Mouse (Mus musculus) large intestine, adult 2 months (tissue): Measurements from ENCODE around the gene Krt87. TPM values are rescaled to one million over a fixed set of nuclear protein-coding genes. Genes with fewer than 3 reads are reported as not detected.

ENCODE experiments used
- polyA plus RNA-seq: library from polyadenylated mRNA; depleted of rRNA; stranded (reverse); fragments of >200 nt; gene quantifications from 2 replicates; pipeline ENCODE4 v1.2.3, GENCODE M21; 2012; rRNA removed

Krt87 gene
- polyA plus RNA-seq, 1 experiment: 1.3 TPM

Other genes starting within 250 kb of the Krt87 start
- gene Grasp, start 214.6 kb downstream of the Krt87 start, polyA plus RNA-seq: 2.2 and 2.8 TPM in 2 replicates
- gene Nr4a1, start 184.5 kb downstream of the Krt87 start, polyA plus RNA-seq: 8.1 and 9.3 TPM in 2 replicates
- 36.1 and 37.9 TPM in 2 replicates for gene Atg101, start 154.5 kb downstream of the Krt87 start, polyA plus RNA-seq
- gene 6030408B16Rik, start 145.6 kb downstream of the Krt87 start, polyA plus RNA-seq: not detected in 2 replicates
- gene Krt80, start 68.6 kb downstream of the Krt87 start, polyA plus RNA-seq: 1.0 and 1.1 TPM in 2 replicates
- 33.0 and 44.4 TPM in 2 replicates for gene Krt7, start 27.8 kb downstream of the Krt87 start, polyA plus RNA-seq
- 0.09 and 0.12 TPM in 2 replicates for gene Krt88, start 8.9 kb upstream of the Krt87 start, polyA plus RNA-seq
- not detected in 2 replicates for gene Krt81, start 24.9 kb upstream of the Krt87 start, polyA plus RNA-seq
- gene Krt86, start 34.7 kb upstream of the Krt87 start, polyA plus RNA-seq: 0.09 TPM in 1 of 2 replicates, not detected in the other
- 0.07 and 0.25 TPM in 2 replicates for gene Krt83, start 52.7 kb upstream of the Krt87 start, polyA plus RNA-seq
- gene Gm49425, start 78.5 kb upstream of the Krt87 start, polyA plus RNA-seq: not detected in 2 replicates
- gene Krt84, start 94.0 kb upstream of the Krt87 start, polyA plus RNA-seq: 0.32 and 1.5 TPM in 2 replicates
- gene Krt82, start 111.9 kb upstream of the Krt87 start, polyA plus RNA-seq: not detected in 2 replicates
- 0.04 TPM in 1 of 2 replicates, not detected in the other for gene Krt90, start 124.1 kb upstream of the Krt87 start, polyA plus RNA-seq
- gene Krt75, start 135.1 kb upstream of the Krt87 start, polyA plus RNA-seq: not detected in 2 replicates
- gene Gm5414, start 189.4 kb upstream of the Krt87 start, polyA plus RNA-seq: not detected in 2 replicates
- gene Gm5478, start 208.6 kb upstream of the Krt87 start, polyA plus RNA-seq: not detected in 2 replicates
- gene Krt6b, start 241.5 kb upstream of the Krt87 start, polyA plus RNA-seq: not detected in 2 replicates